Comparison of ENCODE assay signal across 8 mouse cellular contexts in genomic region chr7:31172238-31172637, GRCm38 (mm10). TPM values are rescaled to one million over a fixed set of nuclear protein-coding genes. Genes with fewer than 3 reads are reported as not detected.
DNase-seq lines count a peak whose midpoint lies in the region; ATAC-seq and TF ChIP-seq lines count a peak whose summit lies in the region.

No protein-coding gene starts in this region.

- WGBS in embryonic facial prominence, embryonic 11.5 days: 14% methylated on average over 2 of the region's 2 CpGs

- no peak overlapping the region for H3K27ac ChIP-seq in gastrocnemius, adult 2 months
- no peak overlapping the region for H3K27ac ChIP-seq in embryonic facial prominence, embryonic 11.5 days (replicated peaks; ENCODE audit: low read depth, low read length)

- no peaks in the 10 kb centered on the region for H3K36me3 ChIP-seq in embryonic facial prominence, embryonic 11.5 days (replicated peaks; ENCODE audit: control insufficient read depth, insufficient read depth, low read depth, low read length)

- no peak overlapping the region for H3K4me2 ChIP-seq in embryonic facial prominence, embryonic 11.5 days (ENCODE audit: low read depth, low read length)

- H3K4me3 ChIP-seq in gastrocnemius, adult 2 months: no peak overlapping the region
- H3K4me3 ChIP-seq in embryonic facial prominence, embryonic 11.5 days (ENCODE audit: low read depth, low read length): no peak overlapping the region

- intact Hi-C loops in gastrocnemius, adult 2 months (cut with DNase I): loop anchor here (2.0 to 5.0 kb wide), 3 partner anchors 31 to 115 kb away; partner anchors contain the start of genes Fxyd1 and Lgi4

- H3K9ac ChIP-seq in embryonic facial prominence, embryonic 11.5 days (replicated peaks; ENCODE audit: low read length): no peak overlapping the region

- no peaks in the 10 kb centered on the region for H3K9me3 ChIP-seq in embryonic facial prominence, embryonic 11.5 days (replicated peaks; ENCODE audit: control insufficient read depth, low read length)

- ATAC-seq in embryonic facial prominence, embryonic 11.5 days (replicated peaks; ENCODE audit: insufficient number of reproducible peaks, low FRiP score, low TSS enrichment, low read depth): no peak

- no peaks in the 10 kb centered on the region for H3K4me1 ChIP-seq in embryonic facial prominence, embryonic 11.5 days (ENCODE audit: control insufficient read depth, insufficient read depth, low read length)

- DNase-seq in gastrocnemius, adult 2 months: peak; percentile 68
- DNase-seq in gastrocnemius, adult 8-10 months (ENCODE audit: low spot score in 2 of 2): no peak
- DNase-seq in 416B (ENCODE audit: low read depth): peak; percentile 84
- peak; percentile 36 for DNase-seq in Muller cell, postnatal 12 days (ENCODE audit: inconsistent ontology term)
- DNase-seq in embryonic facial prominence, embryonic 11.5 days (ENCODE audit: low spot score): peak; percentile 40
- peak; percentile 51 for DNase-seq in lung, postnatal 25 days (ENCODE audit: low spot score)
- peak; percentile 77 for DNase-seq in thymus, postnatal 4 days
- DNase-seq in left cerebral cortex, adult 11 months (ENCODE audit: low spot score): no peak

- H3K27me3 ChIP-seq in embryonic facial prominence, embryonic 11.5 days (ENCODE audit: control insufficient read depth, insufficient read depth, low read length): no peaks in the 10 kb centered on the region

- peak; percentile 87 for TF ChIP-seq CTCF in gastrocnemius, adult 2 months (IDR thresholded peaks at IDR 0.05)

RNA-seq across cellular contexts. Expression of gene Gramd1a, which starts 16.5 kb away (rescaled TPM):
- total RNA-seq in gastrocnemius, adult 2 months (2021): 10 to 100 TPM; 47.2 to 61.7 TPM
- 10 to 100 TPM; 30.7 to 40.2 (median 33.3) TPM for total RNA-seq in gastrocnemius, adult 8-10 months (2022)
- 76.7 and 76.8 TPM in 2 replicates for polyA plus RNA-seq in embryonic facial prominence, embryonic 11.5 days (2014; fragmentation: Nextera tagmentation; extraction: Ambion mirVana)

RNA-seq across cellular contexts. Expression of gene Scn1b, which starts 45.4 kb away (rescaled TPM):
- 100 to 1,000 TPM; 748 to 815 TPM for total RNA-seq in gastrocnemius, adult 2 months (2021)
- total RNA-seq in gastrocnemius, adult 8-10 months (2022): 1,000 to 10,000 TPM in 1 of 4 experiments, 100 to 1,000 TPM in 3; 780 to 1,106 (median 929) TPM
- 0.81 and 0.96 TPM in 2 replicates for polyA plus RNA-seq in embryonic facial prominence, embryonic 11.5 days (2014; fragmentation: Nextera tagmentation; extraction: Ambion mirVana)

RNA-seq across cellular contexts. Expression of gene Hpn, which starts 57.1 kb away (rescaled TPM):
- 10 to 100 TPM; 14.0 to 15.9 TPM for total RNA-seq in gastrocnemius, adult 2 months (2021)
- 10 to 100 TPM; 15.2 to 21.0 (median 17.7) TPM for total RNA-seq in gastrocnemius, adult 8-10 months (2022)
- 2.2 and 3.6 TPM in 2 replicates for polyA plus RNA-seq in embryonic facial prominence, embryonic 11.5 days (2014; fragmentation: Nextera tagmentation; extraction: Ambion mirVana)

Comparison
In these comparisons a context has a peak if more than half of its experiments do, and no peak if none do; other contexts are left out.
1. DNase-seq: peak in gastrocnemius, adult 2 months (single experiment), 416B (single experiment), Muller cell, postnatal 12 days (single experiment), embryonic facial prominence, embryonic 11.5 days (single experiment), lung, postnatal 25 days (single experiment) and thymus, postnatal 4 days (single experiment); none in gastrocnemius, adult 8-10 months (0 of 2) and left cerebral cortex, adult 11 months (single experiment).